Mouse (Mus musculus) cerebellum, postnatal 25 days (tissue): Measurements from ENCODE around the gene Ppp1r14d.

ENCODE experiments used
- DNase-seq, 2 experiments: peaks; one replicate each; pipeline ENCODE4 v3.0.0; 2021; ENCODE audit warnings: mixed read lengths in 2 of 2

Gene Ppp1r14d

DNA sequence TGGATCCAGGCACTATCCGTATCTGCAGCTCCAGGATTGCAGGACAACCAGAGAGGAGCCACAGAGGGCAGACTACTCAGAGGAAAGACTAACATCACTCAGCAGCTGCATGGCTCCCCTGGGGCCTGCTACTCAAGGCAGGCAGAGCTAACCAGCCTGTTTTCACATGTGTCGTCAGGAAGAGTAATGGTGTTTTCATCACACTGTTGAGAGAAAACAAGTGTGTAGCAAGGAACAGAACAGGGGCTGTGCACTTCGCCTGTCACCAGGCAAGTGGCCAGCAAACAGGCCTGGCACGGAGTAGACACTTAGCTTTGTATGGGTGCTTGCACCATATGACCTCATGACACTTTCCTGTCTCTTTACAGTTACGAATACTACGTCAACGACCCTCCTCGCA, 58.1 kb downstream of the Ppp1r14d start:
- no peak for DNase-seq

DNA sequence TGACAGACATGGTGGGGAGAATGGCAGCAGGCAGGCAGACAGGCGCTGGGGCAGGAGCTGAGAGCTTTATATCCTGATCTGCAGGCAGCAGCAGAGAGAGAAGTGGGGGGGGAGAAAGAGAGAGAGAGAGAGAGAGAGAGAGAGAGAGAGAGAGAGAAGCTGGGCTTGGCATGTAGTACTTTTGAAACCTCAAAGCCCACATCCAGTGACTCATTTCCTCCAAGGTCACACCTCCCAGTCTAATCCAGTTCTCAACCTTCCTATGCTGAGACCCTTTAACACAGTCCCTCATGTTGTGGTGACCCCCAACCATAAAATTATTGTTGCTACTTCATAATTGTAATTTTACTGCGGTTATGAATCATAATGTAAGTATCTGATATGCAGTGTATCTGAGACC, 59.4 kb downstream of the Ppp1r14d start:
- no peak for DNase-seq
